Mouse (Mus musculus) spleen, postnatal 14 days (tissue): ENCODE data around the gene Best1.
"Not testable (repeated sequence)": the region's sequence is repeated elsewhere in the genome, so short reads cannot be mapped to it uniquely, and the experiment has no call there.

Source experiments
- DNase-seq, 2 experiments: peaks; one replicate each; pipeline ENCODE4 v3.0.0; 2021 to 2022; ENCODE audit warnings: low spot score in 2 of 2

The Best1 gene

DNA sequence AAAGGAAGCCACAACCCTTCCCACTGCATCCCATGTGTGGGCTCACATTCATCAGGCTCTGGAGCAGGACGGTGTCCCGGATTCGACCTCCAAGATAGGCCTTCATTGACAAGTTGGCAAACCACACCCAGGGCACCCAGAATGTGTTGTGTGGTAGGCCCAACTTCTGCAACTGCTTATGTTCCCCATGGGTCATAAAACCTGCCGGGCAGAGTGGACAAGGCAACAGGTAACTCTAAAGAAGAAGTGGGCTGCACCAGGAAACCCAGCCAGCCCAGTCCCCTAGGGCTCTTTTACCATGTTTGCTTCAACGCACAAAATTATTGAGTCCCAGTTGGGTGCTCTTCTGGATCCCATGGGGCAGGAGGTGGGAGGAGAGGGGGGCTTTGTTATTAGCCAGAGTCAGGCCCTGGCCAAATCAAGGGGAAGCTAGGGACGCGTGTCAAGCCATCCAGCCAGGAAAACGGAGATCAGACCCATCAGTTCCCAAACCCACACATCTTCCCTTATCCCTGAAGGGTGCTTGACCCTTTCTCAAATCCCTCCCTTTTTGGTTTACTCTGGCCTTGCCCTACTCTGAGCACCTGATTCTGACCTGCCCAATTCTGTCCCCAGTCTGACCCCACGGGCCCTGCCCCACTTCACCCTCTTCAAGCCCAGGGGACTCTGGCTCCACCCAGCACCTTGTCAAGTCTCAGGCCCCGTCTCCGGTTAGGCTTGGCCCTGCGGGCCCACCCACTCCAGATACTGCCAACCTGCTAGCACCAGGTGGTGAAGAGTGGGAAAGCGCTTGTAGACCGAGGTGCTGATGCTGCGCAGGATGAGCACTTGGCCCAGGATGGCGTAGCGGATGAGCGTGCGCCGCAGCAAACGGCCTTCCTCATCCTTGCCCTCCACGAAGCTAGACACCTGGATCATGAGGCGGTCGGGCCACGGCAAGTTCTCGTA is 9.1 kb downstream of the Best1 start:
- DNase-seq = no peak

DNA sequence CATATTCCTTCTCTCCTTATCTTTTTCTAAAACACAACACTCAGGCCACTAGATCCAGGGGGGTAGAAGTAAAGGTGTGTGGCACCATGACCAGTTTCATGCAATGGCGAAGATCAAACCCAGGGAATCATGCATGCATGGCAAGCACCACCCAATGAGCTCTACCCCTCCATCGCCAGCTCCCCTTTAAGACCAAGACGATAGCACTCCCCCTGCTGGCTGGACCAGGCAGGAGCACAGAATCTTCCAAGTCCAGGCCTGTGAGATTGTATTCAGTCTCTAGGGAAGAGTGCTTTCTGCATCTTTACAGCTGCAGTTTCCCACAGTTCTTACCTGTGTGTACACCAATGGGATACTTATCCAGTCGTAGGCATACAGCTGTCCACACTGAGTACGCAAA is 10.1 kb downstream of the Best1 start:
- peak; percentile 74 to 86 for DNase-seq

DNA sequence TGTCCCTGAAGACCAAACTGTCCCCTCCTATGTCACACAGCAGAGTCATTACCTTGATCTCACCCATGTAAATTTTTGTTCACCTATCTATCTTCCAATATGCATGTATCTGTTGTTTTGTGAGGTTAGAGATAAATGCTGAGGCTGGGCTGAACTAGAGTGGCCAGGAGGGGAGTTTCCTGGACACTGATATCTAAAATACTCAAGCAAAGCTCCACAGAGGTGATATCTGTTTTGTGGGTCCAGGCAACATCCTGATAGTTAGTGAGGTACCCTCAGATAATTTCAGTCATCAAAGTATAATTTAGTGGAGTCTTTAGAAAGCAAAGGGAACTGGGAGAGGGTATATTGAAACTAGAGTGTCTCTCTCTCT is 11.6 kb downstream of the Best1 start:
- no peak for DNase-seq

DNA sequence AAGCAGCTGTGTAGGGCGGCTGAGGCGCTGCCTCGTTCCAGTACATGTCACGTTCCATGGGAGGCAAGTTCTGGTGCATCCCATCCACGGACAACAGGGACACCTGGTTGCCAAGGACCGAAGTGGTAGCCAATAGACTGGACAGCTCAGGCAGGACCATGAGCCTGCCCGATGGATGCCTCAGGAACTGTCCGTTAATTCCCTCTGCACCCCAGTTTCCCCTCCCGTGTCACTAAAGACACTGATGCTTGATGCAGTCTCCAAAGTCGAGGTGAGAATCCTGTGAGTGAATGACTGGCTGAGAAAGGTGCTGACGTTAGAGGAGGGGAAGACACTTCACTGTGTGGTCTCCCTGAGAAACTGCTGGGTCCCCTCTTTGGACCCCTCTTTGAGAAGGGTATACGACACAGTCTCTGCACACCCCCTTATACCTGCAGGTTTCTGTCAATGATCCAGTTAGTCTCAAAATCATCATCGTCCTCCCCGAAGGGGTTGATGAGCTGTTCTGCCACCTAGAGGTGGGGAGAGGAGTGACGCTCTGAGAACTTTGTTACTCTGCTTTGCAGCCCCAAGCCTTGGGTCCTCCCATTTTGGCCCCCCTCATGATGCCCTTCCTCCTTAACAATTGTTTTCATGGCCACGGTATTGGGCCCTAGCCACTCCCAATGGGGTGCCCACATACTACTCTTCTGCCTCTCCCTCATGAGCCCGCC is 12.1 kb downstream of the Best1 start:
- DNase-seq = no peak

DNA sequence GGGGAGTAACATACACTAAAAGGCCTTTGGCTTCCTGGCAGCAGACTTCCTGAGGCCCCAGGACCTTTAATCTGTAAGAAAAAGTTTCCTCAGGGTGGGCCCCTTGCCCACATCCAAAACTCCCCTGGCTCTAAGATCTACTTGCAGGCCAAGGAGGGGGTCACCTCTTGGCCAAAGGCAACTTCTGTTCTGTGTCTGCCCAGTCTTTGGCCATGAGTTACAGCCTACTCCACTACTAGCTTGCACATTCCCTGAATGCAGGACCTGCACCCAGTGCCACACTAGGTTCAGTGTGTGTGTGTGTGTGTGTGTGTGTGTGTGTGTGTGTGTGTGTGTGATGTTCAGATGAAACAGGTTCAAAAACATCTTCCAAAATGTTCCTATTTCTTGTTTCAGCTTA is 13.8 kb downstream of the Best1 start:
- no peak for DNase-seq

DNA sequence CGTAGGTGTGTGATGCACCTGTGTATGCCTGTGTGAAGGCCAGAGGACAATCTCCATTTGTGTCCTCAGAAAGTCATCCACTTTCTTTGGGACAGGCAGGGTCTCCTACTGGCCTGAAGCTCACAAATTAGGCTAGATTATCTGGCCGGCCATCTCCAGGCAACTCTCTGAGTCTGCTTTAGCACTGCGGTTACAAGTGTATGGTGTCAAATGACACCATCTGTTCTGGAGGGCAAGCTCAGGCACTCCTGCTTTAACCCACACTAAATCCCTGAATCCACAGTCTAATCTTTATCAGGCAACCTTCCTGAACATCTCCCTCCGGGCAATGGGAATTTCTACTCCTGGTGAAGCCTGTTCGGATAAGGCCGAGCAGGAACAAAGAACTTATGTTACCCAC is 14.2 kb downstream of the Best1 start:
- no peak for DNase-seq

DNA sequence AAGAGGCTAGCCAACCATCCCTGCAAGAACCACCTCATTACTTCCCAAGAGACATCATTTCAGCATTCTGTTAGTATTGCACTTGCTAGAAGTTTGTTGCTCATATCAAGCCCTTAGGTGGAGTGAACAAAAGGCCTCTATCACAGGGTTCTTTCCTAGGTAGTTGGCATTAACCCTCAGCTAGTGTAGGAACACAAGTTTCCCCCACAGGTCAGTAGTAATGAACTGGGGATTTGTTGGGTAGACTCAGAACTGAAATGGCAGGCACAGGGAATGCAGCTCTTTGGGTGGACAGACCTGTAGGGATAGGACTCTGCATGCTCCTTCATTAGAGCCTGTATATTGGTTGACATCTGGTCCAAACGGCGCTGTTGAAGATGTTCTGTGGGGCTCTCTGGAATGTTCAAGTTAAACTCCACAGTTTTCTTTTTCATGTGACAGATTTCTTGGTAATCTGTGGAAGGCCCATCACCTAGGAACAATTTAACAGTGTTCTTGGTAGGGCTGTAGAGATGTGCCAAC is 15.5 kb downstream of the Best1 start:
- DNase-seq = no peak

DNA sequence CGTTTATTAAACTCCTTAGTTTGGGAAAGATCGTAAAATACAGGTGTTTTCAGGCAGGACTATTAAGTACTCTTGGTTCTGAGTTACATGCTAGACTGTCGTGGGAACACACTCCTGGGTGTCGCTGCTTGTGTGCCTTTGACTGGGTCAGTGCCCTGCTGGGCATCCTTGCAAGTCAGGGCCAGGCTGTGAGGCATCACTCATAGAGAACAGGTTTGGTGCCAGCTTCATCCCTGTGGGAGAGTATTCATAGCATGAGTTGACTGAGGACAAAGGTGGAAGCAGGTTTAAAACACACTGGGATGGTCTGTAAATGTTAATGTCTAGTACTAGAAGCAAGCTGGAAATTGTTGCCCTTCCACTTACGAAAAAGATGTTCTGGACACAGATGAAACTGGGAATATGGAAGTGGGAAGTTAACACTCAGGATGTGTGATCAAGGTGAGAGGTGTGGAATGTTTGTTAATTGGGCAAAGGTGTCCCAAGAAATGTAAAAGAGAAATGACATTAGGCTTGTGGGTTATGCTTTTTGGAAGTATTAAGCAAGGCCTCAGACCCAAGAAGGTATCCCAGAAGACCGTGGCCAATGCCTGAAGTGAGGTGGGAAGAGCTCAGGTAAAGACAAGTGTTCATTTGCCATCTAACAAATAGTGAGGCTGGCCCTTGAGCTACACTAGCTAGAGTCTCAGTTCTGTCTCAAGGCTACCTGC is 16.1 kb downstream of the Best1 start:
- DNase-seq = no peak

DNA sequence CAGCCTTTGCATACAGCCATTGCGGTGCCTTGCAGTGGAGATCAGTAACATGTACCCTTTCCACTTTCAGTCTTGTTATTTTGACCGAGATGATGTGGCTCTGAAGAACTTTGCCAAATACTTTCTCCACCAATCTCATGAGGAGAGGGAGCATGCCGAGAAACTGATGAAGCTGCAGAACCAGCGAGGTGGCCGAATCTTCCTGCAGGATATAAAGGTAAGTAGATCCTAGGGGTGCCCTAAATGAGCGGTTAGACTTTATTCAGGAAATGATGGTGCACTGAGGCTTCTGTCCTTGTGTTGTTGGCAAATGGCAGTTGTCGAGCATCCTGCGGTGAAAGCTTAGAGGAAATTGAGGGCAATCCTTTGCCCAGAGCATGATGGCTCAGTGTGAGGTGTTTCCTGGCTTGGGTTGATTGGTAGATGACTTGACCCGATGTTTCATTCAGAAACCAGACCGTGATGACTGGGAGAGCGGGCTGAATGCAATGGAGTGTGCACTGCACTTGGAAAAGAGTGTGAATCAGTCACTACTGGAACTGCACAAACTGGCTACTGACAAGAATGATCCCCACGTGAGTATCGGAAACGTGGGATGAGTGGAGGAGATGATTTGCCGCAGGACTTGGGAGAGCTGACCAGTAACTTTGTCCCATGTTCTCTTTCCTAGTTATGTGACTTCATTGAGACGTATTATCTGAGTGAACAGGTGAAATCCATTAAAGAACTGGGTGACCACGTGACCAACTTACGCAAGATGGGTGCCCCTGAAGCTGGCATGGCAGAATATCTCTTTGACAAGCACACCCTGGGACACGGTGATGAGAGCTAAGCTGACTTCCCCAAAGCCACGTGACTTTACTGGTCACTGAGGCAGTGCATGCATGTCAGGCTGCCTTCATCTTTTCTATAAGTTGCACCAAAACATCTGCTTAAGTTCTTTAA is 17.1 kb downstream of the Best1 start:
- no peak for DNase-seq

DNA sequence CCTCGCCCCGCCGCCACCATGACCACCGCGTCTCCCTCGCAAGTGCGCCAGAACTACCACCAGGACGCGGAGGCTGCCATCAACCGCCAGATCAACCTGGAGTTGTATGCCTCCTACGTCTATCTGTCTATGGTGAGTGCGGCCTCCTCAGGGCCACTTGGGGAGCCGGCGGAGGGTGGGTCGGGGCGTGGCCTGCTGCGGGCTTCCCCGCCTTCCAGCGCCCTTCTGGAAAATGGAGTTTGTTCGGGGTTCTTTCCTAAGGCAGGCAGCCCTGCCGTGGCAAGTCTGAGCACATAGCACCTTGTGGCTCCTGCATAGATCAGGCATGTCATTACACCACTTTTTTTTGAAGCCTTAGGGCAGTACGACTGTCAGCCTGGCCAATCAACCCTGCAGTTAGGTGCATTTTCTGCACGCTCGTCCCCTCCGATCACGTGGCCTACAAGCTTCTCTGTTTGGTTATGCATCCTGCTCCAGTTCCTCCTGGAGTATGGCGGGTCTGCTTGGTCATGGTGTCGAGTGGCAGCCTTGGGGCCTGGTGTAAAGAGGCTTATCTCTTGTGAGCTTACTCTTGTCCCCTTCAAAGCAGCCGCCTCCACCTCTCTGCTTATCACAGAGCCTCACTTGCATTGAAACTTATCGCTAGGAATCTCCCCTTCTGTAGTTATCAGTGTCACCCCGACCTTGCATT is 18.4 kb downstream of the Best1 start:
- peak; percentile 57 to 66 for DNase-seq

DNA sequence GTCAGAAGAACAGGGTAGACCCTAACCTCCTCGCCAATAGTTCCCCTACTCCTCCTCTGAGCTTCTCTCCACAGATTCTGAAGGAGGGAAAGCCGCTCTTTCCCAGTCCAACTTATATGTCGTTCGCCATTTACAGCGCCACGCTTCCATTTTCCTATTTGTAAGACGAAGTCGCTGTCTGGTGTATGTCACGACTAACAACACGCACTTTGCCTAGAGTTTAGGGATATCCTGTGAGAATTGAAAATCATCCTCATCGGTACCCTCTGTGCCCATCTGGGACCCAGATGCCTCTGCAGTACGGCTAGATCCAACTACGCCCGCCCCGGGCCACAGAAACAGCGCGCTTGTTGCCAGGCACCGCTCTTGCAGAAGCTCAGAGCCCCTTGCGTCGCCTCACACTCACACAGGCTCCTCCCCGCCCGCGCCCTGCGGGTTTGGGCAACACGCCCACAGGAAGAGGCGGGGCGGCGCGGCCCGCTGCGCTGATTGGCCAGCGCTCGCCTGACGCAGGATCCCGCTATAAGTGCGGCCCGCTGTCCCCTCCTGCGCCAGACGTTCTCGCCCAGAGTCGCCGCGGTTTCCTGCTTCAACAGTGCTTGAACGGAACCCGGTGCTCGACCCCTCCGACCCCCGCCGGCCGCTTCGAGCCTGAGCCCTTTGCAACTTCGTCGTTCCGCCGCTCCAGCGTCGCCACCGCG is 19.1 kb downstream of the Best1 start:
- DNase-seq = peak; percentile 93 to 94

DNA sequence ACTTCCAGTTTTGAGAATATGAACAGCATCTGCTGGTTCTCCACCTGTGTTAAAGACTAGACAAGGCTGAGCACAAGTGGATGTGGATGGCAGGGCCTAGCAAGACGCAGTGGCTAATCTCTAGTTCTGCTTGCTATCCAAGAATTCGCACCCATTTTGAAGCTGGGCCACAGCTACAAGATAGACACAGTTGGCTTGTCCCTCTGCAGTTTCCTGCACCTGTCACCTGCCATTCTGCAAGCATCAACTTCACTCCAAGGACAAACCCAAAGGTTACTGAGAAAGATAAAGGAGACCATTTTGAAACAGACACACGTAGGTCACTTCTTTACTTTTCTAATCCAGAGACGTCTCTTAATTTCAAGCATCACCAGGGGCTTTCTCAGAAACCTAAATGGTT is 19.8 kb downstream of the Best1 start:
- DNase-seq = no peak

DNA sequence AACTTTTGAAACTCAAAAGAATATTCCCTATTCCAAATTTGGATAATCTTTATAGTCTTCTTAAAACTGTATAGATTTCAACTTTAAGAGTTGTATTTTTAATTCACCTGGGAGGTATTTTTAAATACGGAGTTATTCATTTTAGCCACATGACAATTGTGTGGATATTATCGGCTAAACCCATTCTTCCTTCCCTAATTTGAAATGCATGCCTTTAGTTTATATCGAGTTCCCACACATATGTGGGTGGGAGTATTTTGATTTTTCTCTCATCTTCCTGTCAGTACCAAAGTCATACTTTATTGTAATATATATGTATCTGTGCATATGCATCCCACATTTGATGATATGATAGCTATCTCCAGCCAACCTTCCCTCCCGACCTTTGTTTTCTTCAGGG is 21.2 kb downstream of the Best1 start, which contains the start of gene Fth1:
Gene Fth1 (plus strand): TSS at position 341 of the 400 bp plus-strand sequence.
- no peak for DNase-seq

DNA sequence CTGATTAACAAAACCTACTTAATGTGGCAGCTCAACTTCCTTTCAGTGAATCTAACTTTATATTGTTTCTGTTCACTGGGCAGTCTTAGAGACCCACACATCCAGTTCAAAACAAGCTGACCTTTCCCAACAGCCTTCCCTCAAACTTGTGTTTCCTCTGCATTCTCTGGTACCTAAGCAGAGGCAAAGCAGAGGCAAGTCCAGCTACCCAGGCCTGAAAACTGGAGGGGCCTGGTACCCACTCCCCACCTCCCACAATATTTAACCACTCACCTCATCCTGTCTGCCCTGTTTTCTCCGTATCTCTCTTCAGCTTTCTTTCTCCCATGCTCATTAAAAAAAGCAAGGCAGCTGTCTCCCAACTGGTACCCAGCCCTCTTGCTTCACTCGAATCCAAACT is 22.3 kb downstream of the Best1 start:
- no peak for DNase-seq

DNA sequence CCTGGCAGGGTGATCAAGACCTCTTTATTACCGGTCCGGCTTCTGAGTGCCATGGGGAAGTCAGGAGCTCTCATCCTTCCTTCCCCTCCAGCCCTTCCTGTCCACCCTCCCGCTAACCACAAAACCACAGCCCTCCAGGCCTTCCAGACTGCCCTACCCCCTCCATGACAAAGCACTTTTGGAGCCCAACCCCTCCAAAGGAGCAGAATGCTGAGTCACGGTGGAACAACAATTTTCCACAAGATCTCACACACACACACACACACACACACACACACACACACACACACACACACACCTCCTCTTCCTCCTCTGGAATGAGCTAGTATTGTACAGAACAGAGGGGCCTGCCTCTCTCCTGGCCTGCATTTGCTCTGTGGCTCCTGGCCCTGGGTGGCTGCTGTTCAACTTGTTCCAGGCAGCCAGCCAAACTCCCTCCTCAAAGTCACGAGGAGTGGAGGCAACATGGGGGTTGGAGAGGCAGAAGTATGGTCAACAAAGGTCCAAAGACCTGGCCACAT is 22.9 kb downstream of the Best1 start:
- peak; percentile 49 to 52 for DNase-seq

DNA sequence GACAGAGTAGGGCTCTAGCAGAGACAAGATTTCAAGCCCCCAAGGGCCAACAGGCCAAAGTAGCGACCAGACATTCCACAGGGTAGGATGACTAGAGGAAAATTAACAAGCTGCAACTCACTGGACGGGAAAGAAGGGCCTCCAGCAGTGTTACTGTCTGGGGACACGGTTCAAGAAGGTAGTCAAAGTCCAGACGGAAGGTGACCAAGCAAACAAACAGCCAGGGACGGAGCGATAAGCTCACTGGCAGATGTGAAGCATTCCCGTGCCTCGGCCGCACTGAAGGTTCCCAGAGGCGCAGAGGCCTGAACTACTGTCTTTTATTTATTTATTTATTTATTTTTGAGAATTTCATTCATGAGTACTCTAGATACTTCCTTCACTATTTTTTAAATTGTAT is 24.3 kb downstream of the Best1 start:
- DNase-seq = no peak

DNA sequence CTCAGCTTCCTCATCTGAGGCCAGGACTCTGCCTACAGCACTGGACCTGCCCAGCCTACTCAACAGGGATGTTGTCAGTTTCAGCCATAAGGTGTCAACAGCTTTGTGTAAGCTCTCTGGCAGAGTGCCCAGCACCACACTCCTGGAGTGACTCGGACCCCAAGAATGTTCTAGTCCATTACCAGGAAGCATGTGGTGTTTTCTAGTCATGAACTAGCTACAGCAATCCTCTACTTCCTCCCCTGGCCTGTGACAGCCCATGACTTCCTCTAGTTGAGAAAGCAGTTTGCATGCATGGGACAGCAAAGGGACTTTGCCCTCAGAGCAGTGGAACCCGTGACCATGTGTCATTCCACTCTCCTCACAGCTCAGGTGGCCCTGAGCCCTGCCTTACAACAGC is 26.6 kb downstream of the Best1 start:
- not testable (repeated sequence) for DNase-seq

DNA sequence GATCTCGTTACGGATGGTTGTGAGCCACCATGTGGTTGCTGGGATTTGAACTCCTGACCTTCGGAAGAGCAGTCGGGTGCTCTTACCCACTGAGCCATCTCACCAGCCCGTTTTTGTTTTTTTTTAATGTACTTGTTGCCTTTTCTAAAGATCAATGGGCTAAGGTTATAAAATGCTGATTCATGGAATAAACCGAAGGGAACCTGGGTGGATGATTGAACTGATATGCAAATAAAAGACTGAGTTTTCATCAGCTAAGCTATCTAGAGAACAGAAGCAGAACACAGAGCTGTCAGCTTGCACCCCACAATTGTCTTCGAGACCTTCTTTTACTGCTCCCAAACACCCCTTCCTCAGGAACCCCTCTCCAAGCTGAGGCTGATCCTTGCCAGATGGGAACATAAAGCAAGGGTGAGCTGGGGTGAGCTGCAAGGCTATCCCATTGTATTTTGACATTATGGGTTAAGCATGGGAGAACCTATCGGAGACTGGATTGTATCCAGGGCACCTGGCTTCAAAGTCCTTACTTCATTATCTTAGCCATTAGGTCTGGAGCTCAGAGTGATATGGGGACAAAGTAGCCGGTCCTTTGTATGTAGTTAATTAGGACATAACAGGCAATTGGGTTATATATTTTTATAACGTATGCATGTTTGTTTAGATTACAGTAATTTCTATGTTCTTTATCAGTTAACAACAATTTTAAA is 33.2 kb downstream of the Best1 start:
- DNase-seq = no peak
